Mouse (Mus musculus) large intestine, adult 2 months (tissue): ENCODE results near the gene Gm36210. TPM values are rescaled to one million over a fixed set of nuclear protein-coding genes. Genes with fewer than 3 reads are reported as not detected.

ENCODE experiments used
- DNase-seq: peaks from one replicate; pipeline ENCODE4 v3.0.0-alpha.2; 2012; ENCODE audit warnings: low read depth, low spot score
- WGBS: fragments of 180-500 bp; shearing (Covaris S2); methylation state at CpG from one replicate; pipeline ENCODE4 v1.1.7; 2018; 5-methylcytosine and 5-hydroxymethylcytosine counted together
- polyA plus RNA-seq: library from polyadenylated mRNA; depleted of rRNA; stranded (reverse); fragments of >200 nt; gene quantifications from 2 replicates; pipeline ENCODE4 v1.2.3, GENCODE M21; 2012; rRNA removed

Gm36210 gene
- not detected in 2 replicates for polyA plus RNA-seq

GRCm38 (mm10) chr7:4906466-4906950, at the start of gene Gm36210:
Gene Gm36210, minus strand, starts transcription at chr7:4906516.
- DNase-seq: no peak
- 73% methylated on average over 10 of the region's 10 CpGs for WGBS

GRCm38 (mm10) chr7:4953815-4954445, 47.6 kb upstream of the Gm36210 start:
- 37% methylated on average over 10 of the region's 10 CpGs for WGBS
- DNase-seq: no peak

- 73% methylated on average over 19 of the region's 19 CpGs for WGBS
- DNase-seq: no peak
Measured at GRCm38 (mm10) chr7:4950561-4951342, 44.4 kb upstream of the Gm36210 start.

GRCm38 (mm10) chr7:4948386-4948785, 42.1 kb upstream of the Gm36210 start:
- DNase-seq: no peak
- 53% methylated on average over 6 of the region's 6 CpGs for WGBS

GRCm38 (mm10) chr7:4947855-4948254, 41.5 kb upstream of the Gm36210 start:
- WGBS: 16% methylated on average over 2 of the region's 2 CpGs

GRCm38 (mm10) chr7:4943223-4943815, 37.0 kb upstream of the Gm36210 start:
- peak; percentile 92 for DNase-seq
- WGBS: 10% methylated on average over 15 of the region's 15 CpGs

More at GRCm38 (mm10) chr7:4947855-4948254, 41.5 kb upstream of the Gm36210 start:
- DNase-seq: no peak

- WGBS: 41% methylated on average over 5 of the region's 5 CpGs
- DNase-seq: no peak
Measured at GRCm38 (mm10) chr7:4942673-4943072, 36.4 kb upstream of the Gm36210 start.

- DNase-seq: peak; percentile 65
- 14% methylated on average over 9 of the region's 9 CpGs for WGBS
Measured at GRCm38 (mm10) chr7:4940068-4940479, 33.8 kb upstream of the Gm36210 start.

- DNase-seq: peak; percentile 31
- WGBS: 50% methylated on average over 2 of the region's 2 CpGs
Measured at GRCm38 (mm10) chr7:4938456-4938855, 32.1 kb upstream of the Gm36210 start.

- DNase-seq: no peak
- WGBS: 75% methylated on average over 11 of the region's 11 CpGs
Measured at GRCm38 (mm10) chr7:4937392-4937791, 31.1 kb upstream of the Gm36210 start.

- no peak for DNase-seq
- 46% methylated on average over 10 of the region's 10 CpGs for WGBS
Measured at GRCm38 (mm10) chr7:4936832-4937231, 30.5 kb upstream of the Gm36210 start.

GRCm38 (mm10) chr7:4934160-4934914, 28.0 kb upstream of the Gm36210 start:
- DNase-seq: no peak
- 68% methylated on average over 4 of the region's 4 CpGs for WGBS

GRCm38 (mm10) chr7:4933103-4933502, 26.8 kb upstream of the Gm36210 start:
- DNase-seq: no peak
- 80% methylated on average over 12 of the region's 12 CpGs for WGBS

GRCm38 (mm10) chr7:4928323-4928722, 22.0 kb upstream of the Gm36210 start:
- DNase-seq: no peak
- 77% methylated on average over 17 of the region's 17 CpGs for WGBS

GRCm38 (mm10) chr7:4927711-4928110, 21.4 kb upstream of the Gm36210 start:
- 57% methylated on average over 8 of the region's 8 CpGs for WGBS
- DNase-seq: no peak

- DNase-seq: no peak
- 77% methylated on average over 16 of the region's 16 CpGs for WGBS
Measured at GRCm38 (mm10) chr7:4926849-4927248, 20.5 kb upstream of the Gm36210 start.

- 7% methylated on average over 5 of the region's 6 CpGs for WGBS
Measured at GRCm38 (mm10) chr7:4925441-4926381, 19.4 kb upstream of the Gm36210 start, which contains the start of gene Ssc5d. Gene Ssc5d, plus strand, starts transcription at chr7:4925785.

GRCm38 (mm10) chr7:4924891-4925301, 18.6 kb upstream of the Gm36210 start:
- no peak for DNase-seq
- 1% methylated on average over 4 of the region's 4 CpGs for WGBS

More at GRCm38 (mm10) chr7:4925441-4926381, 19.4 kb upstream of the Gm36210 start, which contains the start of gene Ssc5d:
- no peak for DNase-seq
